Mouse (Mus musculus): ENCODE data around the gene Gnaq. TPM values are rescaled to one million over a fixed set of nuclear protein-coding genes. Genes with fewer than 3 reads are reported as not detected.
A peak's percentile ranks its signal among the peaks of the same experiment; 100 is the strongest.

Gnaq gene
- total and polyA plus RNA-seq, 3 experiments: 8.1 to 12.9 (median 8.2) TPM

- no peak overlapping the region for H3K27ac ChIP-seq (ENCODE audit: insufficient read depth, low read depth)
- peak overlapping the region; percentile 96 for H3K4me2 ChIP-seq (ENCODE audit: insufficient read depth, low read depth, poor library complexity, severe bottlenecking)
These were observed 197.5 kb downstream of the Gnaq start for GRCm38 (mm10) chr19:16330161-16330560.

GRCm38 (mm10) chr19:16331047-16331446 is 198.4 kb downstream of the Gnaq start:
- Histone ChIP-seq H3K4me2 (ENCODE audit: insufficient read depth, low read depth, poor library complexity, severe bottlenecking) (no peak overlapping the region), H3K27ac (ENCODE audit: insufficient read depth, low read depth) (no peak overlapping the region), H3K4me1 (ENCODE audit: control insufficient read depth in 1 of 2, insufficient read depth in 2 of 2) (peaks cover 8 to 82% of the 10 kb centered on the region in 2 experiments; a peak in 3 of 4 replicates), H3K79me2 (replicated peaks; ENCODE audit: control insufficient read depth, extremely low read depth, insufficient read depth, poor library complexity, severe bottlenecking) (0 out of 2 replicates have a peak, but pooled peaks cover 3% of the 10 kb centered on the region), H3K9me3 (replicated peaks; ENCODE audit: low read length) (no peaks in the 10 kb centered on the region), H3K36me3 (replicated peaks in 1 of 2; ENCODE audit: control insufficient read depth in 1 of 2, insufficient read depth in 1 of 2, low read length in 1 of 2) (peaks cover 7 to 28% of the 10 kb centered on the region in 2 experiments), H3K27me3 (replicated peaks) (no peaks in the 10 kb centered on the region), H3K4me3 (replicated peaks in 1 of 3; ENCODE audit: low read depth in 2 of 3, low read length in 2 of 3, poor library complexity in 1 of 3) (no peak overlapping the region), H3K9ac (ENCODE audit: insufficient read depth, low read depth) (no peak overlapping the region)
- no peak for DNase-seq (ENCODE audit: extremely low read depth)
- TF ChIP-seq CTCF (conservative IDR thresholded peaks at IDR 0.05 in 1 of 2, IDR thresholded peaks at IDR 0.05 in 1 of 2; ENCODE audit: low read depth in 2 of 2, low read length in 2 of 2) (peak in 1 of 2 experiments; percentile 51; a peak in 3 of 4 replicates), MAFK (IDR thresholded peaks at IDR 0.05; ENCODE audit: insufficient replicate concordance, low read length) (no peak)
- dilution Hi-C loops (cut with MboI; ENCODE audit: extremely low pct_ligation_motif_present, extremely low pct_unique_long_range_greater_than_20kb, low sequenced_read_pairs): no loop called here
- in situ Hi-C loops (cut with MboI; ENCODE audit: low pct_ligation_motif_present, low pct_unique_long_range_greater_than_20kb, low sequenced_read_pairs): loop anchor here (25.0 kb wide), 1 partner anchor 269 kb away; no protein-coding TSS in a partner anchor

More at GRCm38 (mm10) chr19:16330161-16330560, 197.5 kb downstream of the Gnaq start:
- TF ChIP-seq USF2 (conservative IDR thresholded peaks at IDR 0.05; ENCODE audit: low read depth, low read length) (no peak), POLR2AphosphoS2 (IDR thresholded peaks at IDR 0.05; ENCODE audit: low read depth, low read length) (no peak), ELF1 (IDR thresholded peaks at IDR 0.05; ENCODE audit: low read depth, low read length) (no peak), IRF4 (IDR thresholded peaks at IDR 0.05; ENCODE audit: low read depth, low read length) (no peak), EP300 (IDR thresholded peaks at IDR 0.05; ENCODE audit: low read length) (no peak), RAD21 (IDR thresholded peaks at IDR 0.05; ENCODE audit: low read depth, low read length) (no peak), RCOR1 (conservative IDR thresholded peaks at IDR 0.05; ENCODE audit: low read depth, low read length) (no peak), ETS1 (conservative IDR thresholded peaks at IDR 0.05; ENCODE audit: low read depth, low read length) (no peak)
- peaks cover 12 to 84% of the 10 kb centered on the region in 2 experiments; a peak in 3 of 4 replicates for H3K4me1 ChIP-seq (ENCODE audit: control insufficient read depth in 1 of 2, insufficient read depth in 2 of 2)
- DNase-seq (ENCODE audit: extremely low read depth): no peak
- dilution Hi-C loops (cut with MboI; ENCODE audit: extremely low pct_ligation_motif_present, extremely low pct_unique_long_range_greater_than_20kb, low sequenced_read_pairs): no loop called here
- H3K9ac ChIP-seq (ENCODE audit: insufficient read depth, low read depth): peak overlapping the region; percentile 91
- H3K27me3 ChIP-seq (replicated peaks): no peaks in the 10 kb centered on the region
- H3K4me3 ChIP-seq (replicated peaks in 1 of 3; ENCODE audit: low read depth in 2 of 3, low read length in 2 of 3, poor library complexity in 1 of 3): no peak overlapping the region
- peaks cover 4 to 23% of the 10 kb centered on the region in 2 experiments for H3K36me3 ChIP-seq (replicated peaks in 1 of 2; ENCODE audit: control insufficient read depth in 1 of 2, insufficient read depth in 1 of 2, low read length in 1 of 2)
- in situ Hi-C loops (cut with MboI; ENCODE audit: low pct_ligation_motif_present, low pct_unique_long_range_greater_than_20kb, low sequenced_read_pairs): loop anchor here (25.0 kb wide), 1 partner anchor 268 kb away; no protein-coding TSS in a partner anchor
- 0 out of 2 replicates have a peak, but pooled peaks cover 3% of the 10 kb centered on the region for H3K79me2 ChIP-seq (replicated peaks; ENCODE audit: control insufficient read depth, extremely low read depth, insufficient read depth, poor library complexity, severe bottlenecking)
- H3K9me3 ChIP-seq (replicated peaks; ENCODE audit: low read length): no peaks in the 10 kb centered on the region

- Histone ChIP-seq H3K36me3 (replicated peaks in 1 of 2; ENCODE audit: control insufficient read depth in 1 of 2, insufficient read depth in 1 of 2, low read length in 1 of 2) (peaks cover 18 to 55% of the 10 kb centered on the region in 2 experiments), H3K27ac (ENCODE audit: insufficient read depth, low read depth) (no peak overlapping the region; the same call in 1 of the 2 replicates), H3K4me1 (ENCODE audit: control insufficient read depth in 1 of 2, insufficient read depth in 2 of 2) (peaks cover 4 to 34% of the 10 kb centered on the region in 2 experiments; a peak in 3 of 4 replicates), H3K4me2 (ENCODE audit: insufficient read depth, low read depth, poor library complexity, severe bottlenecking) (no peak overlapping the region), H3K4me3 (replicated peaks in 1 of 3; ENCODE audit: low read depth in 2 of 3, low read length in 2 of 3, poor library complexity in 1 of 3) (no peak overlapping the region), H3K79me2 (replicated peaks; ENCODE audit: control insufficient read depth, extremely low read depth, insufficient read depth, poor library complexity, severe bottlenecking) (no peaks in the 10 kb centered on the region), H3K27me3 (replicated peaks) (no peaks in the 10 kb centered on the region), H3K9me3 (replicated peaks; ENCODE audit: low read length) (no peaks in the 10 kb centered on the region), H3K9ac (ENCODE audit: insufficient read depth, low read depth) (no peak overlapping the region)
- in situ Hi-C loops (cut with MboI; ENCODE audit: low pct_ligation_motif_present, low pct_unique_long_range_greater_than_20kb, low sequenced_read_pairs) (loop anchor here (25.0 kb wide), 1 partner anchor 276 kb away; no protein-coding TSS in a partner anchor), dilution Hi-C loops (cut with MboI; ENCODE audit: extremely low pct_ligation_motif_present, extremely low pct_unique_long_range_greater_than_20kb, low sequenced_read_pairs) (no loop called here)
- no peak for TF ChIP-seq PAX5 (IDR thresholded peaks at IDR 0.05; ENCODE audit: low read length)
- no peak for TF ChIP-seq MAZ (IDR thresholded peaks at IDR 0.05; ENCODE audit: low read depth, low read length)
- no peak for TF ChIP-seq UBTF (IDR thresholded peaks at IDR 0.05; ENCODE audit: low read depth, low read length)
- no peak for TF ChIP-seq HCFC1 (IDR thresholded peaks at IDR 0.05; ENCODE audit: low read depth, low read length)
- no peak for DNase-seq (ENCODE audit: extremely low read depth)
These were observed 205.4 kb downstream of the Gnaq start for GRCm38 (mm10) chr19:16337866-16338530.

Measured in CH12.LX (cell line).